Mouse (Mus musculus) inflammation-experienced regulatory T-cells, adult 6 months (primary cell): ENCODE data around the gene Rxra. TPM values are rescaled to one million over a fixed set of nuclear protein-coding genes. Genes with fewer than 3 reads are reported as not detected.

Experiments
- polyA plus RNA-seq, 3 experiments: library from polyadenylated mRNA; unstranded; fragments of 100-300 nt; shearing (Covaris generic); gene quantifications; one replicate each; pipeline ENCODE4 v1.2.1; 2017

Gene Rxra
- polyA plus RNA-seq, 3 experiments from 2014 or later, result 5.3 to 7.3 (median 5.7) TPM

Other genes starting within 250 kb of the Rxra start
- 1 to 10 TPM; 3.8 to 7.1 (median 7.0) TPM for gene Vav2, start 249.4 kb upstream of the Rxra start, polyA plus RNA-seq
- gene Brd3os, start 234.1 kb upstream of the Rxra start, polyA plus RNA-seq, result not detected
- 10 to 100 TPM; 28.7 to 35.5 (median 34.6) TPM for gene Brd3, start 168.8 kb upstream of the Rxra start, polyA plus RNA-seq
- gene Wdr5, start 161.3 kb upstream of the Rxra start, polyA plus RNA-seq, result 10 to 100 TPM; 15.3 to 16.2 (median 15.6) TPM
- gene Col5a1, start 210.0 kb downstream of the Rxra start, polyA plus RNA-seq, result not detected